Mouse (Mus musculus) heart, postnatal 0 days (tissue): ENCODE results near the gene Atp2c1.

ENCODE experiments used
- CTCF ChIP-seq: IDR thresholded peaks from 2 replicates; pipeline ENCODE4 v1.5.1; 2016; ENCODE audit warnings: antibody characterized with exemption, control low read depth, low read depth
- EP300 ChIP-seq: IDR thresholded peaks from 2 replicates; pipeline ENCODE4 v1.6.1; 2016; ENCODE audit warnings: antibody characterized with exemption, low read depth

DNA sequence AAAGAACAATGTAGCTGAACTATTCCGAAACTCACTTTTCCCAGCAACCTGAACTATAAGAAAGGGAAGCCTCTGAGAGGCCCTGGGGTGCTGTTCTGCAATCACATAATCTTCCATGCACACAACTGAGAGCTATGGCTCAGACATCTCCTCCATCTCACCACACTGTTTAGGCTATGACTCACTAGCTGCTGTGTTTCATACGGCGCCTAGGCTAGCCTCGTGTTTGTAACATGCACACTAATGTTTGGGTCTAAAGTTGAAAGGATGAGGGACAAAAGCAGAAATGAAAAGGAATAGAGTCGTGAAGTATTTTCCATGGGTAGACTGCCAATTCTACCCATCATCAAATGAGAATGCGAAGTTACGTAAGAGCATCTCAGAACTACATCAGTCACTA lies 65.6 kb downstream of the Atp2c1 start:
- TF ChIP-seq CTCF (no peak), EP300 (no peak)
